Mouse (Mus musculus) kidney, embryonic 15.5 days (tissue): Measurements from ENCODE around the gene 2310022B05Rik. TPM values are rescaled to one million over a fixed set of nuclear protein-coding genes. Genes with fewer than 3 reads are reported as not detected.

ENCODE experiments used
- ATAC-seq: fragments of 200-750 bp; cut with Nextera tagmentation; replicated peaks from 2 replicates; pipeline ENCODE4 v1.8.0; 2017; ENCODE audit warnings: moderate TSS enrichment; ENCODE audit not compliant: low FRiP score
- H3K27ac ChIP-seq: fragments of 300-500 bp; sonication (generic); 2 replicates; pipeline ENCODE4 v1.5.1; 2015; ENCODE audit warnings: mild to moderate bottlenecking, inconsistent platforms
- H3K27me3 ChIP-seq: fragments of 300-500 bp; sonication (generic); 2 replicates; pipeline ENCODE4 v1.6.1; 2015; ENCODE audit warnings: inconsistent platforms
- H3K36me3 ChIP-seq: fragments of 300-500 bp; sonication (generic); 2 replicates; pipeline ENCODE4 v1.6.1; 2015; ENCODE audit warnings: inconsistent platforms
- H3K4me1 ChIP-seq: fragments of 300-500 bp; sonication (generic); 2 replicates; pipeline ENCODE4 v1.6.1; 2015; ENCODE audit warnings: inconsistent platforms
- H3K4me2 ChIP-seq: fragments of 300-500 bp; sonication (generic); 2 replicates; pipeline ENCODE4 v1.6.1; 2015; ENCODE audit warnings: moderate library complexity, mild to moderate bottlenecking, inconsistent platforms
- H3K4me3 ChIP-seq: fragments of 300-500 bp; sonication (generic); replicated peaks from 2 replicates; pipeline ENCODE4 v1.5.1; 2015; ENCODE audit warnings: mild to moderate bottlenecking, inconsistent platforms
- H3K9ac ChIP-seq: fragments of 300-500 bp; sonication (generic); 2 replicates; pipeline ENCODE4 v1.6.1; 2015; ENCODE audit warnings: mild to moderate bottlenecking, inconsistent platforms
- H3K9me3 ChIP-seq: fragments of 300-500 bp; sonication (generic); replicated peaks from 2 replicates; pipeline ENCODE4 v1.6.1; 2016; ENCODE audit warnings: inconsistent platforms
- WGBS: fragments of 180-500 bp; shearing (Covaris S2); methylation state at CpG from one replicate; pipeline ENCODE4 v1.1.7; 2015; ENCODE audit warnings: mixed read lengths; 5-methylcytosine and 5-hydroxymethylcytosine counted together
- polyA plus RNA-seq: library from polyadenylated mRNA; unstranded; fragments of >200 nt; fragmentation: Nextera tagmentation; extraction: Ambion mirVana; gene quantifications from 2 replicates; pipeline ENCODE4 v1.2.1, GENCODE M21; 2015

Gene 2310022B05Rik
- polyA plus RNA-seq, 1 experiment from 2014 or later, result 32.3 TPM

GRCm38 (mm10) chr8:124681077-124681791 lies 18.1 kb upstream of the 2310022B05Rik start:
- Histone ChIP-seq H3K27ac (no peak overlapping the region), H3K4me2 (no peak overlapping the region), H3K4me3 (no peak overlapping the region), H3K9ac (no peak overlapping the region), H3K4me1 (0 out of 2 replicates have a peak, but pooled peaks cover 4% of the 10 kb centered on the region), H3K9me3 (no peaks in the 10 kb centered on the region), H3K27me3 (no peaks in the 10 kb centered on the region), H3K36me3 (peaks cover 75% of the 10 kb centered on the region)
- no peak for ATAC-seq
- 89% methylated on average over 10 of the region's 10 CpGs for WGBS

GRCm38 (mm10) chr8:124678246-124678645 lies 15.1 kb upstream of the 2310022B05Rik start:
- no peak for ATAC-seq
- 0 out of 2 replicates have a peak, but pooled peaks cover 4% of the 10 kb centered on the region for H3K4me1 ChIP-seq
- H3K9me3 ChIP-seq, result no peaks in the 10 kb centered on the region
- H3K36me3 ChIP-seq, result peaks cover 68% of the 10 kb centered on the region
- no peak overlapping the region for H3K4me3 ChIP-seq
- WGBS, result 86% methylated on average over 13 of the region's 13 CpGs
- no peak overlapping the region for H3K27ac ChIP-seq
- no peak overlapping the region for H3K4me2 ChIP-seq
- H3K9ac ChIP-seq, result no peak overlapping the region
- no peaks in the 10 kb centered on the region for H3K27me3 ChIP-seq

- no peak overlapping the region for H3K9ac ChIP-seq
- ATAC-seq, result peak; percentile 74
- H3K27me3 ChIP-seq, result no peaks in the 10 kb centered on the region
- H3K27ac ChIP-seq, result peak overlapping the region; percentile 61
- 0 out of 2 replicates have a peak, but pooled peaks cover 4% of the 10 kb centered on the region for H3K4me1 ChIP-seq
- no peak overlapping the region for H3K4me3 ChIP-seq
- 49% methylated on average over 12 of the region's 12 CpGs for WGBS
- no peaks in the 10 kb centered on the region for H3K9me3 ChIP-seq
- H3K4me2 ChIP-seq, result no peak overlapping the region
- H3K36me3 ChIP-seq, result peaks cover 71% of the 10 kb centered on the region
Measured at GRCm38 (mm10) chr8:124677486-124677885, 14.3 kb upstream of the 2310022B05Rik start.

DNA sequence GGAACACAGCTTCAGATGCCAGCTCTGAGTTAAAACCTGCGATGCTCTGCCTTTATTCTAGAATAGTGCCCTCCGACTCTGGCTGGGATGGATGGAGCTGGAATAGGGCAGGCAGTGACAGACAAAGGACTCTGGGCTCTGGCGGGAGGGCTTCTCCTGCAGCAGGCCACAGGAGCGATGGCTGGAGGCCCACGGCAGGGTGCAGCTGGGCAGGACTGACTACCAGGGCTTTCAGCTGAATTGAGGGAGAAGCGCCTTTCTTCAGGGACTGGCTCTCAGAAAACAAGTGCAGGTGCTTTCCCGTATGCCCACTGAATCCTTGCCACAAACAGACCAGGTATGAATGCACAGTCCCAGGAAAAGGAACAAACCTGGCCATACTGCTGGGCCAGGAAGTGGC lies 13.9 kb upstream of the 2310022B05Rik start:
- no peak overlapping the region for H3K4me3 ChIP-seq
- peaks cover 73% of the 10 kb centered on the region for H3K36me3 ChIP-seq
- H3K4me2 ChIP-seq, result no peak overlapping the region
- no peak overlapping the region for H3K9ac ChIP-seq
- H3K9me3 ChIP-seq, result no peaks in the 10 kb centered on the region
- H3K27ac ChIP-seq, result peak overlapping the region; percentile 61
- H3K4me1 ChIP-seq, result 0 out of 2 replicates have a peak, but pooled peaks cover 4% of the 10 kb centered on the region
- peak; percentile 29; the same call in 1 of the 2 replicates for ATAC-seq
- H3K27me3 ChIP-seq, result no peaks in the 10 kb centered on the region
- 91% methylated on average over 7 of the region's 7 CpGs for WGBS

DNA sequence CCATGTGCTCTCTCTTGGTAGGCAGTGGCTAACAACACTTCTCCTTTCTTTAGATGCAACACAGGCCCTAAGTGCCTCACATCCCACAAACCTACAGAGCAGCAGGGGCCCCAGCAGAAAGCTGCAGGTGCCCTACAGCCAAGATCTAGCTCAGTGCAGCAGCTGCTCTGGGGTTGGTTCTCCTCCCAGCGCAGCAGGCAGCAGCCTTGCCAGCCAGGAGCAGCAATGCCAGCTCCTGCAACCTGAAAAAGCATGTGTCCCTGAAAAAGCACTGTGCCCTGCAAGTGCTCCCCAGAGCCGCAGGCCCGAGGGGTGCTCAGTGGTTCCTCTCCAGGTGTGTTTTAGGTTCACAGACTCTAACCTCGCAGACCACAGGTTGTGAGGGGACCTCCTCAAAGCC lies 13.5 kb upstream of the 2310022B05Rik start:
- H3K4me1 ChIP-seq, result 0 out of 2 replicates have a peak, but pooled peaks cover 4% of the 10 kb centered on the region
- ATAC-seq, result no peak
- H3K9me3 ChIP-seq, result no peaks in the 10 kb centered on the region
- H3K36me3 ChIP-seq, result peaks cover 73% of the 10 kb centered on the region
- no peaks in the 10 kb centered on the region for H3K27me3 ChIP-seq
- H3K4me2 ChIP-seq, result no peak overlapping the region
- no peak overlapping the region for H3K9ac ChIP-seq
- H3K4me3 ChIP-seq, result no peak overlapping the region
- no peak overlapping the region for H3K27ac ChIP-seq
- 99% methylated on average over 4 of the region's 4 CpGs for WGBS

- Histone ChIP-seq H3K27me3 (no peaks in the 10 kb centered on the region), H3K4me1 (0 out of 2 replicates have a peak, but pooled peaks cover 3% of the 10 kb centered on the region), H3K9me3 (no peaks in the 10 kb centered on the region), H3K4me3 (no peak overlapping the region), H3K4me2 (no peak overlapping the region), H3K9ac (no peak overlapping the region), H3K27ac (no peak overlapping the region), H3K36me3 (peaks cover 49% of the 10 kb centered on the region)
- 89% methylated on average over 2 of the region's 2 CpGs for WGBS
- no peak for ATAC-seq
Measured at GRCm38 (mm10) chr8:124672345-124672744, 9.2 kb upstream of the 2310022B05Rik start.

- H3K36me3 ChIP-seq, result peaks cover 28% of the 10 kb centered on the region
- H3K9me3 ChIP-seq, result no peaks in the 10 kb centered on the region
- no peak overlapping the region for H3K4me3 ChIP-seq
- no peak overlapping the region for H3K27ac ChIP-seq
- H3K4me1 ChIP-seq, result peaks cover under 1% of the 10 kb centered on the region; the same call in 1 of the 2 replicates
- WGBS, result 67% methylated on average over 3 of the region's 3 CpGs
- no peak overlapping the region for H3K9ac ChIP-seq
- ATAC-seq, result no peak
- no peaks in the 10 kb centered on the region for H3K27me3 ChIP-seq
- no peak overlapping the region for H3K4me2 ChIP-seq
Measured at GRCm38 (mm10) chr8:124668798-124669197, 5.6 kb upstream of the 2310022B05Rik start.

GRCm38 (mm10) chr8:124664414-124664813 lies 1.2 kb upstream of the 2310022B05Rik start:
- Histone ChIP-seq H3K27ac (peak overlapping the region; percentile 92; the same call in 1 of the 2 replicates), H3K4me2 (no peak overlapping the region)

GRCm38 (mm10) chr8:124663874-124664230 lies 683 bp upstream of the 2310022B05Rik start:
- peak overlapping the region; percentile 92 for H3K4me3 ChIP-seq
- no peaks in the 10 kb centered on the region for H3K36me3 ChIP-seq
- WGBS, result 51% methylated on average over 4 of the region's 4 CpGs
- H3K27ac ChIP-seq, result peak overlapping the region; percentile 92
- H3K27me3 ChIP-seq, result no peaks in the 10 kb centered on the region
- ATAC-seq, result no peak
- H3K4me2 ChIP-seq, result peak overlapping the region; percentile 86
- H3K9me3 ChIP-seq, result no peaks in the 10 kb centered on the region
- peaks cover 42% of the 10 kb centered on the region for H3K4me1 ChIP-seq
- peak overlapping the region; percentile 92 for H3K9ac ChIP-seq

More at GRCm38 (mm10) chr8:124664414-124664813, 1.2 kb upstream of the 2310022B05Rik start:
- no peaks in the 10 kb centered on the region for H3K36me3 ChIP-seq
- peaks cover 37% of the 10 kb centered on the region for H3K4me1 ChIP-seq
- WGBS, result 78% methylated on average over 3 of the region's 3 CpGs
- H3K9ac ChIP-seq, result no peak overlapping the region
- ATAC-seq, result no peak
- no peak overlapping the region for H3K4me3 ChIP-seq
- H3K9me3 ChIP-seq, result no peaks in the 10 kb centered on the region
- H3K27me3 ChIP-seq, result no peaks in the 10 kb centered on the region

DNA sequence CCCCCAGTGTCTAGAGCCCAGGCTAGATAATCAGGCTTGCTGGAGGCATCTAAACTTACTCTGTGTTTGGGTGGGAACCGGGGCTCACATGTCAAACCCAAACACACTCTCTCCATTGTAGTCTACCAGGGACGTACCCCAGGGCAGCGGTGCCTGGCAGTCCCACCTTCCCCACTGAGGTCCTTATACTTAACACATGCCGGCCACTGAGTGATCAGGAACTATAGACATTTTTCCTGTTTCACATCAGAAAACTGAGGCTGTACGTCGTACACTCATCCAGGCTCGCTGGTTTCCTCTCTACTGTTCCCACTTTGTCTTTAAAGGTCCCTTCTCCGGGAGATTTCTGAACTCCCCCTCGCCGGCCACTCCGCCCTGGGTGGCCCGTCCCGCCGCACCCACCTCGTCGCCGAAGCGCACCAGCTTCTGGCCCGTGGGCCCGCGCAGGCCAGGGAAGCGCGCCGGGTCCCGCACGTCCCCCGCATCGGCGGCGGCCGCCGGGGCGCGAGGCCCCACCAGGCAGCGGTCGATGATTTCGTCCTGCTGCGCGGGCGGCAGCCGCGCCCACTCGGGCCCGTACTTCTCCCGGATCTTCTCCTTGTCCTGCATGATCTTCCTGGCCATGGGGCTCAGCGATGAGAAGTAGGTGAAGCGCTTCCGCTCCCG lies 590 bp downstream of the 2310022B05Rik start:
- peak overlapping the region; percentile 86 for H3K4me2 ChIP-seq
- WGBS, result under 1% methylated on average over 49 of the region's 49 CpGs
- H3K27ac ChIP-seq, result peak overlapping the region; percentile 92
- peaks cover 54% of the 10 kb centered on the region for H3K4me1 ChIP-seq
- no peaks in the 10 kb centered on the region for H3K9me3 ChIP-seq
- H3K36me3 ChIP-seq, result no peaks in the 10 kb centered on the region
- H3K4me3 ChIP-seq, result peak overlapping the region; percentile 92
- H3K9ac ChIP-seq, result peak overlapping the region; percentile 92
- no peaks in the 10 kb centered on the region for H3K27me3 ChIP-seq
- ATAC-seq, result peak; percentile 62; the same call in 1 of the 2 replicates

DNA sequence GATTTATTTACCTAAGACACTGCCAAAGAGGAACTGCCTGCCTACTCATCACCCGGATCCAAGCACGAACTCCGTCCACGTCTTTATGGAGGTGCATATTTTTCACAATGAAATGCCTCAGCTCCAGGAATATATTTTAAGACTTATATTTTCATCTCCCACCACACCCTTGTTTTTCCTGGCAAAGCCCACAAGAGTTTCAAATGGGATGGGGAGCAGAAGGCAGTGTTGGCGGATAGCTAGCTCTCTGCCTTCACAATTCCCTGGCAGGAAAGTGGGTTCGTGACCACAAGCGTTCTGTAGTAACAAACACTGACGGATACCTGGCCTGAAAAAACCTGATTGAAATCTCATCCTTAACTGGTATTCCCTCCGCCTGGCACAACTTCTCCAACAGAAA lies 1.4 kb downstream of the 2310022B05Rik start:
- Histone ChIP-seq H3K4me2 (peak overlapping the region; percentile 86), H3K9ac (peak overlapping the region; percentile 92), H3K36me3 (no peaks in the 10 kb centered on the region), H3K9me3 (no peaks in the 10 kb centered on the region), H3K27me3 (no peaks in the 10 kb centered on the region), H3K27ac (no peak overlapping the region), H3K4me1 (peaks cover 57% of the 10 kb centered on the region), H3K4me3 (peak overlapping the region; percentile 92)
- WGBS, result 24% methylated on average over 9 of the region's 9 CpGs
- ATAC-seq, result no peak

GRCm38 (mm10) chr8:124658415-124658814 lies 4.8 kb downstream of the 2310022B05Rik start:
- Histone ChIP-seq H3K27me3 (no peaks in the 10 kb centered on the region), H3K36me3 (no peaks in the 10 kb centered on the region), H3K27ac (peak overlapping the region; percentile 38), H3K4me2 (0 out of 2 replicates have a peak overlapping the region, but pooled peaks have one; percentile 12), H3K4me1 (peaks cover 81% of the 10 kb centered on the region), H3K9me3 (no peaks in the 10 kb centered on the region), H3K4me3 (no peak overlapping the region), H3K9ac (no peak overlapping the region)
- WGBS, result 36% methylated on average over 2 of the region's 2 CpGs
- peak; percentile 33; the same call in 1 of the 2 replicates for ATAC-seq
